Mouse (Mus musculus): ENCODE data around the gene Cd164. TPM values are rescaled to one million over a fixed set of nuclear protein-coding genes. Genes with fewer than 3 reads are reported as not detected.

Gene Cd164
- polyA plus RNA-seq, 1 experiment from 2014 or later = 65.0 TPM

- no peaks in the 10 kb centered on the region for H3K36me3 ChIP-seq (ENCODE audit: control insufficient read depth, insufficient read depth)
- 22% methylated on average over 3 of the region's 3 CpGs for WGBS (ENCODE audit: insufficient replicate concordance)
- H3K9me3 ChIP-seq (replicated peaks; ENCODE audit: control insufficient read depth, low read length) = peaks cover 4% of the 10 kb centered on the region; the same call in 1 of the 2 replicates
- no peak overlapping the region for H3K4me2 ChIP-seq (ENCODE audit: low read depth, low read length)
- no peak overlapping the region for H3K4me3 ChIP-seq (ENCODE audit: low read depth, low read length)
- ATAC-seq (ENCODE audit: low read depth) = no peak
- no peaks in the 10 kb centered on the region for H3K27me3 ChIP-seq (ENCODE audit: control insufficient read depth, insufficient read depth, low read depth, low read length)
- H3K9ac ChIP-seq (ENCODE audit: low read depth, low read length) = no peak overlapping the region
- no peak overlapping the region for H3K27ac ChIP-seq (ENCODE audit: low read length)
- H3K4me1 ChIP-seq (ENCODE audit: control insufficient read depth, low read depth, low read length) = peaks cover 2% of the 10 kb centered on the region; the same call in 1 of the 2 replicates
Measured at GRCm38 (mm10) chr10:41552319-41552718, 33.1 kb downstream of the Cd164 start.

GRCm38 (mm10) chr10:41552847-41553589 is 33.8 kb downstream of the Cd164 start:
- Histone ChIP-seq H3K4me2 (ENCODE audit: low read depth, low read length) (no peak overlapping the region), H3K4me3 (ENCODE audit: low read depth, low read length) (no peak overlapping the region), H3K27ac (ENCODE audit: low read length) (no peak overlapping the region), H3K36me3 (ENCODE audit: control insufficient read depth, insufficient read depth) (no peaks in the 10 kb centered on the region), H3K27me3 (ENCODE audit: control insufficient read depth, insufficient read depth, low read depth, low read length) (no peaks in the 10 kb centered on the region), H3K4me1 (ENCODE audit: control insufficient read depth, low read depth, low read length) (peaks cover 2% of the 10 kb centered on the region; the same call in 1 of the 2 replicates), H3K9me3 (replicated peaks; ENCODE audit: control insufficient read depth, low read length) (peaks cover 4% of the 10 kb centered on the region; the same call in 1 of the 2 replicates), H3K9ac (ENCODE audit: low read depth, low read length) (no peak overlapping the region)
- WGBS (ENCODE audit: insufficient replicate concordance) = 61% methylated on average over 14 of the region's 14 CpGs
- no peak for ATAC-seq (ENCODE audit: low read depth)

- 50% methylated on average over 4 of the region's 4 CpGs for WGBS (ENCODE audit: insufficient replicate concordance)
- no peaks in the 10 kb centered on the region for H3K27me3 ChIP-seq (ENCODE audit: control insufficient read depth, insufficient read depth, low read depth, low read length)
- no peak overlapping the region for H3K4me3 ChIP-seq (ENCODE audit: low read depth, low read length)
- no peak overlapping the region for H3K9ac ChIP-seq (ENCODE audit: low read depth, low read length)
- no peak for ATAC-seq (ENCODE audit: low read depth)
- H3K9me3 ChIP-seq (replicated peaks; ENCODE audit: control insufficient read depth, low read length) = peaks cover 4% of the 10 kb centered on the region; the same call in 1 of the 2 replicates
- H3K27ac ChIP-seq (ENCODE audit: low read length) = no peak overlapping the region
- H3K4me2 ChIP-seq (ENCODE audit: low read depth, low read length) = no peak overlapping the region
- peaks cover 2% of the 10 kb centered on the region; the same call in 1 of the 2 replicates for H3K4me1 ChIP-seq (ENCODE audit: control insufficient read depth, low read depth, low read length)
- no peaks in the 10 kb centered on the region for H3K36me3 ChIP-seq (ENCODE audit: control insufficient read depth, insufficient read depth)
Measured at GRCm38 (mm10) chr10:41553711-41554110, 34.5 kb downstream of the Cd164 start.

GRCm38 (mm10) chr10:41555081-41555480 is 35.9 kb downstream of the Cd164 start:
- Histone ChIP-seq H3K27ac (ENCODE audit: low read length) (no peak overlapping the region), H3K9me3 (replicated peaks; ENCODE audit: control insufficient read depth, low read length) (no peaks in the 10 kb centered on the region; the same call in 1 of the 2 replicates), H3K4me2 (ENCODE audit: low read depth, low read length) (no peak overlapping the region), H3K4me3 (ENCODE audit: low read depth, low read length) (no peak overlapping the region), H3K36me3 (ENCODE audit: control insufficient read depth, insufficient read depth) (no peaks in the 10 kb centered on the region), H3K9ac (ENCODE audit: low read depth, low read length) (no peak overlapping the region), H3K4me1 (ENCODE audit: control insufficient read depth, low read depth, low read length) (peaks cover 2% of the 10 kb centered on the region; the same call in 1 of the 2 replicates), H3K27me3 (ENCODE audit: control insufficient read depth, insufficient read depth, low read depth, low read length) (no peaks in the 10 kb centered on the region)
- no peak for ATAC-seq (ENCODE audit: low read depth)
- 60% methylated on average over 3 of the region's 3 CpGs for WGBS (ENCODE audit: insufficient replicate concordance)

GRCm38 (mm10) chr10:41558401-41558800 is 39.2 kb downstream of the Cd164 start:
- H3K9me3 ChIP-seq (replicated peaks; ENCODE audit: control insufficient read depth, low read length) = no peaks in the 10 kb centered on the region; the same call in 1 of the 2 replicates
- 68% methylated on average over 1 of the region's 1 CpGs for WGBS (ENCODE audit: insufficient replicate concordance)
- H3K4me1 ChIP-seq (ENCODE audit: control insufficient read depth, low read depth, low read length) = no peaks in the 10 kb centered on the region
- no peak for ATAC-seq (ENCODE audit: low read depth)
- H3K4me3 ChIP-seq (ENCODE audit: low read depth, low read length) = no peak overlapping the region
- no peak overlapping the region for H3K4me2 ChIP-seq (ENCODE audit: low read depth, low read length)
- no peaks in the 10 kb centered on the region for H3K36me3 ChIP-seq (ENCODE audit: control insufficient read depth, insufficient read depth)
- no peak overlapping the region for H3K27ac ChIP-seq (ENCODE audit: low read length)
- H3K27me3 ChIP-seq (ENCODE audit: control insufficient read depth, insufficient read depth, low read depth, low read length) = no peaks in the 10 kb centered on the region
- no peak overlapping the region for H3K9ac ChIP-seq (ENCODE audit: low read depth, low read length)

GRCm38 (mm10) chr10:41561701-41562395 is 42.6 kb downstream of the Cd164 start:
- ATAC-seq (ENCODE audit: low read depth) = no peak
- 71% methylated on average over 10 of the region's 10 CpGs for WGBS (ENCODE audit: insufficient replicate concordance)
- no peak overlapping the region for H3K27ac ChIP-seq (ENCODE audit: low read length)
- no peaks in the 10 kb centered on the region for H3K4me1 ChIP-seq (ENCODE audit: control insufficient read depth, low read depth, low read length)
- H3K27me3 ChIP-seq (ENCODE audit: control insufficient read depth, insufficient read depth, low read depth, low read length) = no peaks in the 10 kb centered on the region
- no peak overlapping the region for H3K4me3 ChIP-seq (ENCODE audit: low read depth, low read length)
- no peaks in the 10 kb centered on the region; the same call in 1 of the 2 replicates for H3K9me3 ChIP-seq (replicated peaks; ENCODE audit: control insufficient read depth, low read length)
- no peak overlapping the region for H3K9ac ChIP-seq (ENCODE audit: low read depth, low read length)
- H3K36me3 ChIP-seq (ENCODE audit: control insufficient read depth, insufficient read depth) = no peaks in the 10 kb centered on the region
- no peak overlapping the region for H3K4me2 ChIP-seq (ENCODE audit: low read depth, low read length)

- no peak for ATAC-seq (ENCODE audit: low read depth)
- H3K36me3 ChIP-seq (ENCODE audit: control insufficient read depth, insufficient read depth) = no peaks in the 10 kb centered on the region
- no peaks in the 10 kb centered on the region for H3K9me3 ChIP-seq (replicated peaks; ENCODE audit: control insufficient read depth, low read length)
- no peak overlapping the region for H3K9ac ChIP-seq (ENCODE audit: low read depth, low read length)
- no peak overlapping the region for H3K4me2 ChIP-seq (ENCODE audit: low read depth, low read length)
- H3K27me3 ChIP-seq (ENCODE audit: control insufficient read depth, insufficient read depth, low read depth, low read length) = no peaks in the 10 kb centered on the region
- no peak overlapping the region for H3K4me3 ChIP-seq (ENCODE audit: low read depth, low read length)
- 27% methylated on average over 5 of the region's 5 CpGs for WGBS (ENCODE audit: insufficient replicate concordance)
- H3K27ac ChIP-seq (ENCODE audit: low read length) = no peak overlapping the region
- H3K4me1 ChIP-seq (ENCODE audit: control insufficient read depth, low read depth, low read length) = no peaks in the 10 kb centered on the region
Measured at GRCm38 (mm10) chr10:41565141-41565540, 45.9 kb downstream of the Cd164 start.

- no peaks in the 10 kb centered on the region for H3K9me3 ChIP-seq (replicated peaks; ENCODE audit: control insufficient read depth, low read length)
- no peaks in the 10 kb centered on the region for H3K27me3 ChIP-seq (ENCODE audit: control insufficient read depth, insufficient read depth, low read depth, low read length)
- H3K27ac ChIP-seq (ENCODE audit: low read length) = no peak overlapping the region
- no peaks in the 10 kb centered on the region; the same call in 1 of the 2 replicates for H3K4me1 ChIP-seq (ENCODE audit: control insufficient read depth, low read depth, low read length)
- 55% methylated on average over 3 of the region's 3 CpGs for WGBS (ENCODE audit: insufficient replicate concordance)
- ATAC-seq (ENCODE audit: low read depth) = no peak
- H3K9ac ChIP-seq (ENCODE audit: low read depth, low read length) = no peak overlapping the region
- H3K4me3 ChIP-seq (ENCODE audit: low read depth, low read length) = no peak overlapping the region
- H3K36me3 ChIP-seq (ENCODE audit: control insufficient read depth, insufficient read depth) = no peaks in the 10 kb centered on the region
- no peak overlapping the region for H3K4me2 ChIP-seq (ENCODE audit: low read depth, low read length)
Measured at GRCm38 (mm10) chr10:41568306-41568705, 49.1 kb downstream of the Cd164 start.

GRCm38 (mm10) chr10:41571065-41571464 is 51.9 kb downstream of the Cd164 start:
- Histone ChIP-seq H3K4me1 (ENCODE audit: control insufficient read depth, low read depth, low read length) (no peaks in the 10 kb centered on the region; the same call in 1 of the 2 replicates), H3K27me3 (ENCODE audit: control insufficient read depth, insufficient read depth, low read depth, low read length) (no peaks in the 10 kb centered on the region), H3K9ac (ENCODE audit: low read depth, low read length) (no peak overlapping the region), H3K4me3 (ENCODE audit: low read depth, low read length) (no peak overlapping the region), H3K36me3 (ENCODE audit: control insufficient read depth, insufficient read depth) (no peaks in the 10 kb centered on the region), H3K9me3 (replicated peaks; ENCODE audit: control insufficient read depth, low read length) (no peaks in the 10 kb centered on the region), H3K27ac (ENCODE audit: low read length) (no peak overlapping the region), H3K4me2 (ENCODE audit: low read depth, low read length) (no peak overlapping the region)
- WGBS (ENCODE audit: insufficient replicate concordance) = 17% methylated on average over 4 of the region's 4 CpGs
- ATAC-seq (ENCODE audit: low read depth) = no peak

All from liver, embryonic 16.5 days (tissue).